Mouse (Mus musculus) heart, embryonic 11.5 days (tissue): ENCODE results near the gene Hnrnpa3. TPM values are rescaled to one million over a fixed set of nuclear protein-coding genes. Genes with fewer than 3 reads are reported as not detected.
A peak's percentile ranks its signal among the peaks of the same experiment; 100 is the strongest.

Experiments used
- ATAC-seq: fragments of 200-750 bp; cut with Nextera tagmentation; replicated peaks from 2 replicates; pipeline ENCODE4 v1.8.0; 2017; ENCODE audit warnings: moderate library complexity; ENCODE audit not compliant: insufficient number of reproducible peaks, low FRiP score, low TSS enrichment
- H3K27ac ChIP-seq: fragments of 300-500 bp; sonication (generic); 2 replicates; pipeline ENCODE4 v1.5.1; 2014; ENCODE audit warnings: mild to moderate bottlenecking, low read depth, low read length
- H3K27me3 ChIP-seq: fragments of 300-500 bp; sonication (generic); 2 replicates; pipeline ENCODE4 v1.6.1; 2014; ENCODE audit warnings: mild to moderate bottlenecking, low read length, mixed read lengths; ENCODE audit not compliant: control insufficient read depth, insufficient read depth
- H3K36me3 ChIP-seq: fragments of 300-500 bp; sonication (generic); 2 replicates; pipeline ENCODE4 v1.6.1; 2014; ENCODE audit warnings: mild to moderate bottlenecking, low read length, moderate library complexity, mixed read lengths; ENCODE audit not compliant: control insufficient read depth, insufficient read depth
- H3K4me1 ChIP-seq: fragments of 300-500 bp; sonication (generic); 2 replicates; pipeline ENCODE4 v1.6.1; 2014; ENCODE audit warnings: low read length; ENCODE audit not compliant: control insufficient read depth, insufficient read depth
- H3K4me2 ChIP-seq: fragments of 300-500 bp; sonication (generic); 2 replicates; pipeline ENCODE4 v1.6.1; 2014; ENCODE audit warnings: mild to moderate bottlenecking, moderate library complexity
- H3K4me3 ChIP-seq: fragments of 300-500 bp; sonication (generic); 2 replicates; pipeline ENCODE4 v1.5.1; 2014; ENCODE audit warnings: low read depth, low read length
- H3K9ac ChIP-seq: fragments of 300-500 bp; sonication (generic); 2 replicates; pipeline ENCODE4 v1.6.1; 2014; ENCODE audit warnings: mild to moderate bottlenecking, low read depth, low read length, moderate library complexity
- H3K9me3 ChIP-seq: fragments of 300-500 bp; sonication (generic); replicated peaks from 2 replicates; pipeline ENCODE4 v1.6.1; 2016; ENCODE audit warnings: low read length; ENCODE audit not compliant: control insufficient read depth
- WGBS: fragments of 180-500 bp; shearing (Covaris S2); extraction: QIAGEN DNeasy Blood & Tissue Kit; methylation state at CpG from one replicate; pipeline ENCODE4 v1.1.7; 2014; ENCODE audit not compliant: insufficient replicate concordance; 5-methylcytosine and 5-hydroxymethylcytosine counted together
- polyA plus RNA-seq: library from polyadenylated mRNA; unstranded; fragments of >200 nt; fragmentation: Nextera tagmentation; extraction: Ambion mirVana; gene quantifications from 2 replicates; pipeline ENCODE4 v1.2.1, GENCODE M21; 2014

The Hnrnpa3 gene
- polyA plus RNA-seq, 1 experiment from 2014 or later, result 164 TPM

GRCm38 (mm10) chr2:75642795-75643550 is 16.1 kb upstream of the Hnrnpa3 start:
- Histone ChIP-seq H3K9me3 (no peaks in the 10 kb centered on the region), H3K4me1 (no peaks in the 10 kb centered on the region), H3K27ac (0 out of 2 replicates have a peak overlapping the region, but pooled peaks have one; percentile 30), H3K4me3 (no peak overlapping the region), H3K27me3 (no peaks in the 10 kb centered on the region), H3K36me3 (no peaks in the 10 kb centered on the region), H3K4me2 (no peak overlapping the region), H3K9ac (no peak overlapping the region)
- no peak for ATAC-seq
- 75% methylated on average over 8 of the region's 8 CpGs for WGBS

- H3K4me1 ChIP-seq, result no peaks in the 10 kb centered on the region
- no peaks in the 10 kb centered on the region for H3K9me3 ChIP-seq
- no peaks in the 10 kb centered on the region for H3K36me3 ChIP-seq
- 82% methylated on average over 6 of the region's 6 CpGs for WGBS
- no peak for ATAC-seq
- H3K4me3 ChIP-seq, result no peak overlapping the region
- H3K27ac ChIP-seq, result no peak overlapping the region
- no peak overlapping the region for H3K9ac ChIP-seq
- no peaks in the 10 kb centered on the region for H3K27me3 ChIP-seq
- H3K4me2 ChIP-seq, result no peak overlapping the region
Measured at GRCm38 (mm10) chr2:75643950-75644349, 15.1 kb upstream of the Hnrnpa3 start.

- Histone ChIP-seq H3K27me3 (no peaks in the 10 kb centered on the region), H3K27ac (no peak overlapping the region), H3K36me3 (no peaks in the 10 kb centered on the region), H3K4me1 (no peaks in the 10 kb centered on the region), H3K9ac (no peak overlapping the region), H3K4me3 (no peak overlapping the region), H3K4me2 (no peak overlapping the region), H3K9me3 (no peaks in the 10 kb centered on the region)
- no peak for ATAC-seq
- 90% methylated on average over 12 of the region's 12 CpGs for WGBS
Measured at GRCm38 (mm10) chr2:75645251-75645650, 13.8 kb upstream of the Hnrnpa3 start.

GRCm38 (mm10) chr2:75650437-75650836 is 8.6 kb upstream of the Hnrnpa3 start:
- no peaks in the 10 kb centered on the region for H3K36me3 ChIP-seq
- WGBS, result 86% methylated on average over 1 of the region's 1 CpGs
- no peak overlapping the region for H3K4me2 ChIP-seq
- no peaks in the 10 kb centered on the region for H3K9me3 ChIP-seq
- H3K27ac ChIP-seq, result no peak overlapping the region
- H3K4me1 ChIP-seq, result no peaks in the 10 kb centered on the region
- no peak for ATAC-seq
- no peaks in the 10 kb centered on the region for H3K27me3 ChIP-seq
- H3K4me3 ChIP-seq, result no peak overlapping the region
- no peak overlapping the region for H3K9ac ChIP-seq

GRCm38 (mm10) chr2:75653150-75653549 is 5.9 kb upstream of the Hnrnpa3 start:
- Histone ChIP-seq H3K9me3 (no peaks in the 10 kb centered on the region), H3K4me1 (peaks cover 9% of the 10 kb centered on the region), H3K4me2 (no peak overlapping the region), H3K27me3 (no peaks in the 10 kb centered on the region), H3K27ac (no peak overlapping the region), H3K36me3 (no peaks in the 10 kb centered on the region), H3K4me3 (no peak overlapping the region), H3K9ac (no peak overlapping the region)
- no peak for ATAC-seq

- Histone ChIP-seq H3K4me1 (peaks cover 9% of the 10 kb centered on the region), H3K4me3 (no peak overlapping the region), H3K36me3 (no peaks in the 10 kb centered on the region), H3K9ac (no peak overlapping the region), H3K27me3 (no peaks in the 10 kb centered on the region), H3K4me2 (no peak overlapping the region), H3K9me3 (no peaks in the 10 kb centered on the region), H3K27ac (no peak overlapping the region)
- ATAC-seq, result no peak
- 85% methylated on average over 1 of the region's 1 CpGs for WGBS
Measured at GRCm38 (mm10) chr2:75654679-75655078, 4.4 kb upstream of the Hnrnpa3 start.

GRCm38 (mm10) chr2:75656924-75657323 is 2.1 kb upstream of the Hnrnpa3 start:
- 92% methylated on average over 5 of the region's 5 CpGs for WGBS
- ATAC-seq, result no peak
- Histone ChIP-seq H3K4me1 (peaks cover 11% of the 10 kb centered on the region), H3K36me3 (no peaks in the 10 kb centered on the region), H3K27me3 (no peaks in the 10 kb centered on the region), H3K4me2 (no peak overlapping the region), H3K9ac (no peak overlapping the region), H3K9me3 (no peaks in the 10 kb centered on the region), H3K4me3 (no peak overlapping the region), H3K27ac (peak overlapping the region; percentile 99)

- H3K4me2 ChIP-seq, result peak overlapping the region; percentile 70
- H3K27ac ChIP-seq, result peak overlapping the region; percentile 99
- peak overlapping the region; percentile 78 for H3K4me3 ChIP-seq
- no peaks in the 10 kb centered on the region for H3K27me3 ChIP-seq
- H3K9me3 ChIP-seq, result no peaks in the 10 kb centered on the region
- H3K4me1 ChIP-seq, result peaks cover 11% of the 10 kb centered on the region
- H3K9ac ChIP-seq, result peak overlapping the region; percentile 99
- 3% methylated on average over 18 of the region's 18 CpGs for WGBS
- peaks cover 4% of the 10 kb centered on the region for H3K36me3 ChIP-seq
- ATAC-seq, result 0 out of 2 replicates have a peak, but pooled peaks have one; percentile 44
Measured at GRCm38 (mm10) chr2:75657907-75658691, 962 bp upstream of the Hnrnpa3 start.
